Mouse (Mus musculus) olfactory bulb, adult 2 months (tissue): ENCODE measurements around the gene Gm17949.
A peak's percentile ranks its signal among the peaks of the same experiment; 100 is the strongest.

ENCODE experiments used
- CTCF ChIP-seq: fragments of 200-500 bp; IDR thresholded peaks from 2 replicates; pipeline ENCODE4 v1.5.1; 2012; ENCODE audit warnings: low read depth, mild to moderate bottlenecking, low read length, moderate library complexity; ENCODE audit not compliant: insufficient read depth
- POLR2A ChIP-seq: fragments of 200-500 bp; IDR thresholded peaks from 2 replicates; pipeline ENCODE4 v1.6.1; 2012; ENCODE audit warnings: mild to moderate bottlenecking, low read depth, low read length, moderate library complexity; ENCODE audit not compliant: insufficient read depth

- peak; percentile 98 for TF ChIP-seq POLR2A
- no peak for TF ChIP-seq CTCF
Observed at GRCm38 (mm10) chr17:57011236-57012141, at the start of gene Gm17949, which contains the start of gene Gtf2f1.
